Mouse (Mus musculus): ENCODE measurements around the gene Birc3.

GRCm38 (mm10) chr9:7914925-7915324, 41.9 kb upstream of the Birc3 start:
- no peak for TF ChIP-seq CTCF (IDR thresholded peaks at IDR 0.05; ENCODE audit: low read depth, low read length)
- no peak for TF ChIP-seq GATA2 (IDR thresholded peaks at IDR 0.05; ENCODE audit: borderline replicate concordance, low read depth, low read length)
- TF ChIP-seq GATA1 (IDR thresholded peaks at IDR 0.05; ENCODE audit: borderline replicate concordance, low read length), result no peak
- no peak for TF ChIP-seq POLR2AphosphoS5 (IDR thresholded peaks at IDR 0.05; ENCODE audit: insufficient replicate concordance, low read depth, low read length)
